Mouse (Mus musculus) neutrophil, adult 59 days (primary cell): Measurements from ENCODE around the gene Pip4k2b. TPM values are rescaled to one million over a fixed set of nuclear protein-coding genes. Genes with fewer than 3 reads are reported as not detected.

Experiments
- total RNA-seq, 2 experiments: library from RNA; stranded (reverse); gene quantifications; 1 replicate in 1 of 2; 2 replicates in 1 of 2; pipeline ENCODE4 v1.2.4; 2023

The Pip4k2b gene
- 10 to 100 TPM; 27.6 to 31.9 TPM for total RNA-seq

DNA sequence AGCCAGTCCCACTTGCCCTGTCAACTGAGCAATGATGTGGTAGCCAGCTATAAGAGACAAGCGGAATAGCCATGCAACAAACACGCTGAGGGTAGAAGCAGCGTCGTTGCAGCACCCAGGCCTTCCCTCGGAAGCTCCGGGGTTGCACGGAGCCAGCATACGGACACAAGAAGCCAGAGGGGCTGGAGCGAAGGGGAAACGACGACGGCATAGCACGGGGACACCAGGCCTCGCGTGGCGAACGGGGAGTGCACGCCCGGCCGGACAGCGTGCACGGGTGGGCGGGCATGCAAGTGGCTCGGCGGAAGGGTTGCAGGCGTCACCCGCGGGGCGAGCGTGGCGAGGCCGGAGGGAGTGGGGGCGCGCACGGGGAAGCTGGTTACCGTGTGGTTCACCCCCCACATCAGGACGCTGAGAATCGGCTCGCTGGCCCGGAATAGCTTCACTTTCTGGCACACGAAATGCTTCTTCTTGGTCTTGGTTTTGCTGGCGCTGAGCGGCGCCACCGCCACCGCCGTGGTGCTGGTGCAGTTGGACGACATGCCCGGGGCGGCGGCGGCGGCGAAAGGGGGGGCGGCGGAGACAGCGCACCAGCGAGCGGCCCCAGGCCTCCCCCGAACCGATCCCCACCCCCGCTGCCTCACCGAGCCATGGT is at the start of gene Pip4k2b:
TSS of gene Pip4k2b (minus strand) at position 642 of the 655 bp plus-strand sequence.

GRCm38 (mm10) chr11:97781832-97782563 is 37.5 kb upstream of the Pip4k2b start, which contains the start of gene Rpl23:
Gene Rpl23 (minus strand): TSS chr11:97782437.

GRCm38 (mm10) chr11:97775808-97776496 is 31.4 kb upstream of the Pip4k2b start, which contains the start of gene 1700001P01Rik:
Gene 1700001P01Rik (minus strand): TSS chr11:97775918.

DNA sequence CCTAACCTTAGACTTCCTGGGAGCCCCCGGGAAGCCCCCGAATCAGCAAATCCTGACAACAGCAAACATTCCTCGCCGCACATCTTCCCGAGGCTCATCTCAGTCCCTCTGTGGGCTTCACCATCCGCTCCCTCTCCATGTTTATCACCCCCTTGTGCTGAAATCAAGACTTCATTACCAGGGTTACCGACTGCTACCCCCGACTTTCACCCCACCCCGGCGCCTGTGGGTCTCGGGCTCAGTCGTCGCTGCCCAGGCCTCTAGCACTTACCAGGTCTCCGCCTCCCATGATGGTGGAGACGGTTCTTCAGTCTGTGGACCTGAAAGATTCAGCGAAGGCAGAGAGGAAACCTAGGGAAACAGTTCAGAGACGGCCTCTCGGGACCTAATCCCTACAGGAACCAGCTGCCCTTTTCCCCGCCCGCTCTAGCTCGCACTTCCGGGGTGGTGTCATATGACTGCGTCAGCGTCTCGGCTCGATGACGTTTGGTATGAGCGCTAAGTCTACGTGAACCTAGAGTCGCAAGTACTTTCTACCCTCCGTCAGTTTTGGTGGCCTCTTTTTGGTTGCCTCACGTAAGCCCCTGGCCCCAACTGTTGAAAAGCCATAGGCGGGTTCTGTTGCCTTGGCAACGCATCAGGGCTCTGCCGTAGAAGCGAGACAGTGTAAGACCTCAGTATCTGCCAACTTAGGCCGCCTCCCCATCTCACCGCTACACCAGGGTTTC is 21.8 kb upstream of the Pip4k2b start, which contains the start of gene Cwc25:
TSS of gene Cwc25 (minus strand) at position 403 of the 728 bp plus-strand sequence.

DNA sequence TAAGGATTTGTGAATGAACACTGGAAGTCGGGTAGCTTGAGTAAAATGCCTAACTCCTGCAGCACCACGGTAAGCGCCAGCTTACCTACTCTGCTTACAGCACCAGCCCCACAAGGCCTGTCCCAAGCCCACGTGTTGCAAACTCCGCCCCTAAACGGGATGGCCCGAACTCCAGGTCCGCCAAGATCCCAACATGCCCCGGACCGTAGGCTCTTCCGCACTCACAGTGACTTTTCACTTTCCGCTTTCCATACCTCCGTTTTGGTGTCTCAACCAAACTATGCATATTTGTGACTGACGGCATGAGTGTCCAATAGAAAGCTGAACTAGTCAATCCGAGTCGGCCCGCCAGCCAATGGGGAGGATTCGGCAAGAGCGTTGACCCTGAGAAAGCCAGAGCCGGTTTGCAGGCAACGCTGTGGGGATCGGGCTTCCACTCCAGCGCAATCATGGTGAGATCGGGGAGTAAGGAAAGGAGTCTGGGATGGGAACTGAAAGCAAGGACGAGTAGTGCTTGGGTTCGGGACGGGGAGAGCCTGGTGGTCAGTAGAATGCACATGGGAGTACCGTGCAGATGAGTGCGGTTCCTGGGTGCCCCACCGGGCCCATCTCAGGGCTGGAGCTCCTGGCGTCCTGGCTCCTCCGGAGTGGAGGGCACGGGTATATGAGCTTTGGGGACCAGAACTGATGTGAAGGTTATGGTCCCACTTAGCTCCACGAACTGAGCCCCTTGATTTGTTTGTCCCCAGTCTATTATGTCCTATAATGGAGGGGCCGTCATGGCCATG is 41.3 kb downstream of the Pip4k2b start, which contains the start of gene Psmb3:
TSS of gene Psmb3 (plus strand) at position 361 of the 788 bp plus-strand sequence.

DNA sequence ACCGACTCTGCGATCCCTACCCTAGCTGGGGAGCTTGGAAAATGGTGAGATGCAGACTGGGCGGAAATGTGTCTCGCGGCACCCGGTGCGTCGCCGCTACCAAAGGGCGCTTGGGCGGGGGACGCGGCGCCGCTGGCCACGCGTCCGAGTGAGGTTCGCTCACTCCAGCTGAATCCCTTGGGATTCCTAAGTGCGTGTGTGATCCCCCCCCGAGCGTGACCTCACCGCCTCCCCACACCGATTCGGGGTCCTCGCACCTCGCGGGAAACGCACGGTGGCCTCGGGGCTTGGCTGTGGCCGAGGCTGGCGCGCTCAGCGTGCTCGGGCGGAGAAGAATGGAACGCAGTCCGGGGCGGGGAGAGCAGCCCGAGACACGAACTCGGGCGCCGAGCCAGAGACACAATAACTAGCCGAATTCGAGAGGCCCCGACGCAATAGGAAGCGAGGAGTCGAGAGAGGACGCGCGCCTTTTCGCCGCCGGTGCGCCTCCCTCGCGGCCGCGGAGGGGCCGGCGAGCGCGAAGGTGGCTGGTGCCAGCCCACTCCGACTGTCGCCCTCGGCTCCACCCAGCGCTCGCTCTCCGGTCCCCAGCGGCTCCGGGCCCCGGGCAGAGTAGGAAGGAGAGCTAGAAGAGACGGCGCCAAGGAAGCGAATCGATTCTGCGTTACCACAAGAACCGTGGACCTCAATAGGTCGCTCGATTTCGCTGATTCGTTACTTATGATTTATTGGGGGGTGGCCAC is 44.3 kb downstream of the Pip4k2b start, which contains the start of gene Pcgf2:
TSS of gene Pcgf2 (minus strand) at position 495 of the 743 bp plus-strand sequence.

GRCm38 (mm10) chr11:97685613-97686321 is 58.7 kb downstream of the Pip4k2b start, which contains the start of gene Cisd3:
Gene Cisd3 (plus strand): TSS chr11:97685826.

Other genes starting within 250 kb of the Pip4k2b start
- gene 4933428G20Rik, start 244.4 kb downstream of the Pip4k2b start, total RNA-seq, result not detected
- not detected for gene Srcin1, start 168.5 kb downstream of the Pip4k2b start, total RNA-seq
- under 1 TPM; 0.78 to 0.84 TPM for gene Epop, start 115.0 kb downstream of the Pip4k2b start, total RNA-seq
- 1 to 10 TPM; 6.8 to 7.6 TPM for gene Mllt6, start 81.3 kb downstream of the Pip4k2b start, total RNA-seq
- 1 to 10 TPM; 4.9 to 6.8 TPM for gene Cisd3, start 58.9 kb downstream of the Pip4k2b start, total RNA-seq
- 1 to 10 TPM; 1.4 to 2.1 TPM for gene Pcgf2, start 44.2 kb downstream of the Pip4k2b start, total RNA-seq
- gene Psmb3, start 41.3 kb downstream of the Pip4k2b start, total RNA-seq, result 100 to 1,000 TPM; 129 to 142 TPM
- gene Cwc25, start 21.9 kb upstream of the Pip4k2b start, total RNA-seq, result 10 to 100 TPM; 46.2 to 49.5 TPM
- under 1 TPM in 1 of 2 experiments, not detected in 1; 0.66 TPM for gene 1700001P01Rik, start 31.2 kb upstream of the Pip4k2b start, total RNA-seq
- gene Rpl23, start 37.7 kb upstream of the Pip4k2b start, total RNA-seq, result 100 to 1,000 TPM; 575 to 596 TPM
- gene Lasp1, start 54.3 kb upstream of the Pip4k2b start, total RNA-seq, result 100 to 1,000 TPM; 354 to 359 TPM
- gene B230217C12Rik, start 96.1 kb upstream of the Pip4k2b start, total RNA-seq, result under 1 TPM; 0.68 to 0.89 TPM
- gene Fbxo47, start 139.4 kb upstream of the Pip4k2b start, total RNA-seq, result not detected
- gene Plxdc1, start 241.7 kb upstream of the Pip4k2b start, total RNA-seq, result 10 to 100 TPM in 1 of 2 experiments, 1 to 10 TPM in 1; 6.9 to 14.2 TPM